Mouse (Mus musculus) 3134 (cell line): ENCODE results near the gene Olfr930.

Source experiments
- DNase-seq: peaks from one replicate; pipeline ENCODE4 v3.0.0-alpha.2; 2011; ENCODE audit warnings: low spot score; ENCODE audit not compliant: insufficient read length; ENCODE audit errors: extremely low read depth

Gene Olfr930

DNA sequence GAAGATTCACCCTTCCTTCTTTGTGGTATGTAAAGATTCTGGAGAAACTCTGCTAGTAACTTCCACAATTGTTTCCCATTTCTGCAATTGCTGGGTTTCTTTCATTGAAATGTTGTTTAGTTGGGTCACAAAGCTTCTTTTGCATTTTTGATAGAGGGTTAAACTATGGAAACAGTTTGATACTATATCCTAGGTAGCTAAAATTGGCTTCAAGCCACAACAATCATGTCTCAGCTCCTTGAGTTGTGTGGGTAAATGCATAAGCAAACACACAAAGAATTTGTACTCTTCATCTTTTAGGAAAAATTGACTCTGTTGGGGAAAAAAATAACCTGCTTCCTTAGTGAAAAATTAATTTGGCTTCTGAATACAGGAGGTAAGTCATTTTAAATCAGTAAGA lies at the start of gene Olfr930:
Olfr930 (plus strand) TSS at position 301 of the 400 bp plus-strand sequence.
- DNase-seq = no peak

- DNase-seq = peak; percentile 3
Measured at GRCm38 (mm10) chr9:38953401-38954123, 24.0 kb downstream of the Olfr930 start.

DNA sequence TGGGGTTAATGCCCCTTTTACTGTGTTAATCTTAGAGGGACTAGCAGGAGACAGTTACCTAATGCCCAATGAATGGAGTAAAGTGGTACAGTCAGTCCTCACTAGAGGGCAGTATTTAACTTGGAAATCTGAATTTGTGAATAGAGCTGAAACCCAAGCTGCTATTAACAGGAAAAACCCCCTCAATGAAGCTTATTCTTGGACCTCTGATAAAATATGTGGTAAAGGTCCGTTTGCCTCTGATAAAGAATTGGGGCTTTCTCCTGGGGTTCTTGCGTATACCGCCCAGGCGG lies 24.5 kb downstream of the Olfr930 start:
- DNase-seq = peak; percentile 7

DNA sequence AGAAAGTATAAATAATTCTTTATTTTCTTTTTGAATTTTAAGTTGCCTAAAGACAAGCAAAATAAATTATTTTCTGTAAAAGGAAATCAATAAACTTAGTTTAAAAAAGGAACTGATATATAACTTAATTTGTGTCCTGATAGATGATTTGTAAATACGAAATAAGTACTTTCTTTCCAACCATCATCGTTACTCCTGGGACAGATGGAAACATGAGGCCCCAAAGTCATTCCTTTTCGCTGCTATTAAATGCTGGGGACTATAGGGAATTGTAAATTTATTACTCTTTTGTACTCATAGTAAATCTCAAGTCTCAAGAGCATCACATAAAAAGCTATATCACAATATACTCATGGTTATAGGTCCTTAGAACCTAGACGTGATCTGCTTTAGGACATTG lies 42.4 kb downstream of the Olfr930 start, which contains the start of gene Olfr933:
Olfr933 (plus strand) TSS at position 301 of the 400 bp plus-strand sequence.
- no peak for DNase-seq
